Mouse (Mus musculus) ES-E14 (cell line): ENCODE measurements at regions not wholly inside any gene's neighbourhood (a gene's known extent, or its start where the extent isn't known, plus 50 kb on each side); places are given as distances from the start of the nearest gene placed in this dataset.

ENCODE experiments used
- DNase-seq: peaks from one replicate; pipeline ENCODE4 v3.0.0-alpha.2; 2013; ENCODE audit warnings: low read depth, low spot score
- H3K27ac ChIP-seq: 2 replicates; pipeline ENCODE4 v1.5.1; 2012; ENCODE audit warnings: low read depth, mild to moderate bottlenecking, low read length, moderate library complexity, mixed read lengths; ENCODE audit not compliant: poor library complexity, insufficient read depth, severe bottlenecking
- H3K36me3 ChIP-seq: 2 replicates; pipeline ENCODE4 v1.6.1; 2012; ENCODE audit warnings: mild to moderate bottlenecking, low read length, moderate library complexity, mixed read lengths; ENCODE audit not compliant: control insufficient read depth, poor library complexity, insufficient read depth, severe bottlenecking
- H3K4me1 ChIP-seq, 2 experiments: fragments of 150-350 bp in 1 of 2; sonication (generic) in 1 of 2; 2 replicates each; pipeline ENCODE4 v1.6.1; 2012; ENCODE audit warnings: low read length in 2 of 2, mild to moderate bottlenecking in 1 of 2, mixed read lengths in 1 of 2; ENCODE audit not compliant: control insufficient read depth in 2 of 2, insufficient read depth in 2 of 2, poor library complexity in 1 of 2
- H3K4me3 ChIP-seq, 2 experiments: fragments of 150-350 bp in 1 of 2; sonication (generic) in 1 of 2; 2 replicates each; pipeline ENCODE4 v1.5.1; 2012; ENCODE audit warnings: low read length in 2 of 2, low read depth in 1 of 2, mild to moderate bottlenecking in 1 of 2, mixed read lengths in 1 of 2; ENCODE audit not compliant: insufficient read depth in 1 of 2, poor library complexity in 1 of 2, severe bottlenecking in 1 of 2
- H3K9ac ChIP-seq: 2 replicates; pipeline ENCODE4 v1.6.1; 2012; ENCODE audit warnings: low read depth, mild to moderate bottlenecking, low read length, mixed read lengths; ENCODE audit not compliant: poor library complexity, insufficient read depth, severe bottlenecking
- H3K9me3 ChIP-seq: fragments of 150-350 bp; sonication (generic); 2 replicates; pipeline ENCODE4 v1.6.1; 2012; ENCODE audit warnings: low read depth, mild to moderate bottlenecking, low read length; ENCODE audit not compliant: control insufficient read depth, insufficient read depth
- CHD2 ChIP-seq: IDR thresholded peaks from 2 replicates; pipeline ENCODE4 v1.6.1; 2014; ENCODE audit warnings: mild to moderate bottlenecking, low read depth, low read length, inconsistent platforms
- HCFC1 ChIP-seq: IDR thresholded peaks from 2 replicates; pipeline ENCODE4 v1.6.1; 2012; ENCODE audit warnings: low read length, inconsistent platforms, borderline replicate concordance; ENCODE audit not compliant: insufficient read depth
- MAFK ChIP-seq: IDR thresholded peaks from 2 replicates; pipeline ENCODE4 v1.6.1; 2014; ENCODE audit warnings: mild to moderate bottlenecking, low read depth, low read length, inconsistent platforms; ENCODE audit not compliant: insufficient read depth
- ZC3H11A ChIP-seq: IDR thresholded peaks from 2 replicates; pipeline ENCODE4 v1.6.1; 2012; ENCODE audit warnings: low read depth, mild to moderate bottlenecking, inconsistent platforms, low read length, borderline replicate concordance
- ZNF384 ChIP-seq: IDR thresholded peaks from 2 replicates; pipeline ENCODE4 v1.6.1; 2012; ENCODE audit warnings: low read depth, low read length, inconsistent platforms
- in situ Hi-C, 2 experiments: fragments of 600-800 bp; cut with MboI; formaldehyde crosslinking; loops; one replicate each; pipeline ENCODE4 v1.15.1; 2025; ENCODE audit warnings: low sequenced_read_pairs in 2 of 2, inconsistent platforms in 1 of 2; ENCODE audit not compliant: unreplicated experiment in 2 of 2

GRCm38 (mm10) chr13:32480029-32480428, 141.5 kb upstream of the Gmds start:
- TF ChIP-seq ZC3H11A (no peak), ZNF384 (no peak), CHD2 (no peak), HCFC1 (no peak), MAFK (no peak)

GRCm38 (mm10) chr13:32479118-32479818, 140.7 kb upstream of the Gmds start:
- in situ Hi-C loops: no loop called here
- Histone ChIP-seq H3K9me3 (no peaks in the 10 kb centered on the region), H3K27ac (no peak overlapping the region), H3K36me3 (no peaks in the 10 kb centered on the region), H3K4me3 (no peak overlapping the region), H3K9ac (no peak overlapping the region), H3K4me1 (no peaks in the 10 kb centered on the region)
- no peak for TF ChIP-seq ZNF384
- no peak for TF ChIP-seq MAFK
- TF ChIP-seq CHD2: no peak
- no peak for TF ChIP-seq HCFC1
- TF ChIP-seq ZC3H11A: no peak
- DNase-seq: no peak

More at GRCm38 (mm10) chr13:32480029-32480428, 141.5 kb upstream of the Gmds start:
- in situ Hi-C loops: no loop called here
- no peak overlapping the region for H3K27ac ChIP-seq
- DNase-seq: no peak
- no peak overlapping the region for H3K4me3 ChIP-seq
- H3K4me1 ChIP-seq: no peaks in the 10 kb centered on the region
- no peak overlapping the region for H3K9ac ChIP-seq
- no peaks in the 10 kb centered on the region for H3K36me3 ChIP-seq
- H3K9me3 ChIP-seq: no peaks in the 10 kb centered on the region

- DNase-seq: peak; percentile 9
- no peak overlapping the region for H3K4me3 ChIP-seq
- in situ Hi-C loops: no loop called here
- H3K4me1 ChIP-seq: peaks cover 0 to 5% of the 10 kb centered on the region in 2 experiments; a peak in 2 of 4 replicates
- no peaks in the 10 kb centered on the region; the same call in 1 of the 2 replicates for H3K36me3 ChIP-seq
- H3K9ac ChIP-seq: no peak overlapping the region
- no peaks in the 10 kb centered on the region for H3K9me3 ChIP-seq
- no peak overlapping the region for H3K27ac ChIP-seq
- TF ChIP-seq ZNF384 (no peak), HCFC1 (no peak), ZC3H11A (no peak), MAFK (peak; percentile 88), CHD2 (no peak)
These were observed 127.2 kb upstream of the Gmds start for GRCm38 (mm10) chr13:32465787-32466186.

- DNase-seq: no peak
- H3K9ac ChIP-seq: no peak overlapping the region
- in situ Hi-C loops: no loop called here
- H3K9me3 ChIP-seq: no peaks in the 10 kb centered on the region
- H3K27ac ChIP-seq: no peak overlapping the region
- peaks cover 0 to 5% of the 10 kb centered on the region in 2 experiments; a peak in 2 of 4 replicates for H3K4me1 ChIP-seq
- no peak overlapping the region for H3K4me3 ChIP-seq
- H3K36me3 ChIP-seq: no peaks in the 10 kb centered on the region; the same call in 1 of the 2 replicates
- TF ChIP-seq HCFC1: no peak
- TF ChIP-seq ZC3H11A: no peak
- TF ChIP-seq MAFK: no peak
- no peak for TF ChIP-seq CHD2
- no peak for TF ChIP-seq ZNF384
These were observed 126.6 kb upstream of the Gmds start for GRCm38 (mm10) chr13:32465041-32465682.
